ENCODE assay signal across 26 mouse cellular contexts in the genomic region with DNA sequence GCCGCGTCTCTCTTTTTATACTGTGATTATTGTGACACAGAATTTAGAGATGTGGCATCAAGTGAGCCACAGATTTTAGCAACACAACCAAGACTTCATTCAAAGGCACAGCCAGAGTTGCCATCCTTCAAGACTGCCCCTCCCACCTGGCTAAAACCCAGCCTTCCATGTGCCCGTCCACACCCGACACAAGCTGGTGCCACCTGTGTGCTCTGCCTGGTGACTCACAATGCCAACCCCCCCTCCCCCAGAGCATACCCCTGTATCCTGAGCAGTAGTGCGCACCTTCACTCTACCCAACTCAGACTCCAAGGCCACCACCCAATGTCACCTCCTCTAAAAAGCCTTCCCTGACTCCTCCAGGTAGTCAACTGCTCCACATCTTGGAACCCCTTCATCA. TPM values are rescaled to one million over a fixed set of nuclear protein-coding genes. Genes with fewer than 3 reads are reported as not detected.
DNase-seq lines count a peak whose midpoint lies in the region; ATAC-seq and TF ChIP-seq lines count a peak whose summit lies in the region.
"Had no signal": no experiment of that assay in that cellular context is flagged by ENCODE, and none has a peak within 500 bp of the region (broad histone marks: within the 10 kb centered on the region; RNA-seq: fewer than 3 reads in every experiment).

No protein-coding gene starts in this region.

- no peak for ATAC-seq in heart, embryonic 13.5 days (ENCODE audit: extremely low read depth, insufficient number of reproducible peaks, low FRiP score, low TSS enrichment)
- ATAC-seq in heart, embryonic 15.5 days (replicated peaks; ENCODE audit: insufficient number of reproducible peaks, insufficient read depth, low FRiP score, low read depth) = no peak
- ATAC-seq in heart, postnatal 0 days (ENCODE audit: insufficient read depth, low read depth) = no peak
- ATAC-seq in forebrain, embryonic 13.5 days = no peak
- ATAC-seq: forebrain, embryonic 15.5 days had no signal

- WGBS in heart, embryonic 13.5 days = 94% methylated on average over 5 of the region's 5 CpGs
- WGBS in heart, embryonic 15.5 days = 93% methylated on average over 5 of the region's 5 CpGs
- 91% methylated on average over 5 of the region's 5 CpGs for WGBS in heart, postnatal 0 days
- WGBS in forebrain, embryonic 13.5 days = 95% methylated on average over 5 of the region's 5 CpGs

- H3K27ac ChIP-seq in heart, embryonic 13.5 days (replicated peaks) = no peak overlapping the region
- H3K27ac ChIP-seq in heart, embryonic 15.5 days = no peak overlapping the region
- H3K27ac ChIP-seq in heart, postnatal 0 days (ENCODE audit: low read depth) = 0 out of 2 replicates have a peak overlapping the region, but pooled peaks have one; percentile 28
- H3K27ac ChIP-seq in forebrain, embryonic 13.5 days = no peak overlapping the region
- H3K27ac ChIP-seq: embryonic facial prominence, embryonic 13.5 days; embryonic facial prominence, embryonic 15.5 days; forebrain, embryonic 10.5 days; forebrain, embryonic 12.5 days; forebrain, embryonic 15.5 days had no signal

- intact Hi-C loops in heart, postnatal 10 days (cut with DNase I) = loop anchor here (2.0 kb wide), 1 partner anchor 59 kb away; no protein-coding TSS in a partner anchor

- no peaks in the 10 kb centered on the region for H3K27me3 ChIP-seq in heart, embryonic 13.5 days (replicated peaks)
- H3K27me3 ChIP-seq in heart, embryonic 15.5 days = no peaks in the 10 kb centered on the region
- H3K27me3 ChIP-seq in heart, postnatal 0 days (ENCODE audit: control insufficient read depth, insufficient read depth, low read length) = no peaks in the 10 kb centered on the region
- no peaks in the 10 kb centered on the region for H3K27me3 ChIP-seq in forebrain, embryonic 13.5 days
- H3K27me3 ChIP-seq: embryonic facial prominence, embryonic 13.5 days; embryonic facial prominence, embryonic 15.5 days; forebrain, embryonic 12.5 days; forebrain, embryonic 15.5 days had no signal

- no peak overlapping the region for H3K9ac ChIP-seq in heart, embryonic 13.5 days
- H3K9ac ChIP-seq in heart, embryonic 15.5 days = no peak overlapping the region
- no peak overlapping the region for H3K9ac ChIP-seq in heart, postnatal 0 days (replicated peaks; ENCODE audit: low read depth, low read length)
- no peak overlapping the region for H3K9ac ChIP-seq in forebrain, embryonic 13.5 days
- H3K9ac ChIP-seq: embryonic facial prominence, embryonic 13.5 days; embryonic facial prominence, embryonic 15.5 days; forebrain, embryonic 12.5 days; forebrain, embryonic 15.5 days had no signal

- peaks cover 63% of the 10 kb centered on the region for H3K4me1 ChIP-seq in heart, embryonic 13.5 days
- peaks cover 42% of the 10 kb centered on the region for H3K4me1 ChIP-seq in heart, embryonic 15.5 days (replicated peaks)
- peaks cover 25% of the 10 kb centered on the region for H3K4me1 ChIP-seq in heart, postnatal 0 days (ENCODE audit: control insufficient read depth, insufficient read depth)
- no peaks in the 10 kb centered on the region for H3K4me1 ChIP-seq in forebrain, embryonic 13.5 days
- H3K4me1 ChIP-seq: forebrain, embryonic 10.5 days; forebrain, embryonic 12.5 days; forebrain, embryonic 15.5 days had no signal

- H3K9me3 ChIP-seq in heart, embryonic 13.5 days = no peaks in the 10 kb centered on the region
- H3K9me3 ChIP-seq in heart, embryonic 15.5 days (replicated peaks) = no peaks in the 10 kb centered on the region
- H3K9me3 ChIP-seq in heart, postnatal 0 days (replicated peaks; ENCODE audit: control insufficient read depth, low read length) = no peaks in the 10 kb centered on the region
- H3K9me3 ChIP-seq in forebrain, embryonic 13.5 days (replicated peaks) = no peaks in the 10 kb centered on the region
- H3K9me3 ChIP-seq: embryonic facial prominence, embryonic 13.5 days; embryonic facial prominence, embryonic 15.5 days; forebrain, embryonic 10.5 days; forebrain, embryonic 12.5 days; forebrain, embryonic 15.5 days had no signal

- no peak for DNase-seq in heart, adult 18-20 months
- DNase-seq in heart, postnatal 10 days = no peak
- DNase-seq in heart, postnatal 0 days (ENCODE audit: low spot score) = no peak
- DNase-seq in heart, adult 8-10 months (ENCODE audit: low spot score) = no peak
- DNase-seq: adrenal gland, adult 2 months; adrenal gland, postnatal 10 days; adrenal gland, postnatal 25 days; cerebellum, adult 11 months; cerebellum, adult 18-20 months; cerebellum, adult 8-10 months; cerebellum, adult 9-11 months; cerebellum, postnatal 14 days; cerebellum, postnatal 36 days; embryo, embryonic 11 days had no signal

- no peak for TF ChIP-seq EP300 in heart, postnatal 0 days (IDR thresholded peaks at IDR 0.05; ENCODE audit: low read depth)

- peak overlapping the region; percentile 67 for H3K4me2 ChIP-seq in heart, embryonic 13.5 days
- H3K4me2 ChIP-seq in heart, embryonic 15.5 days = peak overlapping the region; percentile 54
- peak overlapping the region; percentile 60; the same call in 1 of the 2 replicates for H3K4me2 ChIP-seq in heart, postnatal 0 days (ENCODE audit: low read depth, low read length)
- no peak overlapping the region for H3K4me2 ChIP-seq in forebrain, embryonic 13.5 days
- H3K4me2 ChIP-seq: embryonic facial prominence, embryonic 13.5 days; embryonic facial prominence, embryonic 15.5 days; forebrain, embryonic 12.5 days; forebrain, embryonic 15.5 days had no signal

- H3K4me3 ChIP-seq in heart, embryonic 13.5 days = no peak overlapping the region
- H3K4me3 ChIP-seq in heart, embryonic 15.5 days = no peak overlapping the region
- H3K4me3 ChIP-seq in heart, postnatal 0 days (ENCODE audit: low read depth, low read length) = no peak overlapping the region
- H3K4me3 ChIP-seq in forebrain, embryonic 13.5 days = no peak overlapping the region
- H3K4me3 ChIP-seq: embryonic facial prominence, embryonic 13.5 days; embryonic facial prominence, embryonic 15.5 days; erythroblast, embryonic 14.5 days; forebrain, embryonic 10.5 days; forebrain, embryonic 12.5 days; forebrain, embryonic 15.5 days had no signal

- no peak for TF ChIP-seq CTCF in heart, postnatal 0 days (IDR thresholded peaks at IDR 0.05; ENCODE audit: low read depth)

- peaks cover 4% of the 10 kb centered on the region; the same call in 1 of the 2 replicates for H3K36me3 ChIP-seq in heart, embryonic 13.5 days
- H3K36me3 ChIP-seq in heart, embryonic 15.5 days = no peaks in the 10 kb centered on the region
- 0 out of 2 replicates have a peak, but pooled peaks cover 3% of the 10 kb centered on the region for H3K36me3 ChIP-seq in heart, postnatal 0 days (replicated peaks; ENCODE audit: control insufficient read depth, insufficient read depth, low read length)
- no peaks in the 10 kb centered on the region for H3K36me3 ChIP-seq in forebrain, embryonic 13.5 days (ENCODE audit: poor library complexity, severe bottlenecking)
- H3K36me3 ChIP-seq: embryonic facial prominence, embryonic 13.5 days; embryonic facial prominence, embryonic 15.5 days; forebrain, embryonic 10.5 days; forebrain, embryonic 12.5 days; forebrain, embryonic 15.5 days had no signal

RNA-seq across cellular contexts. Expression of a gene that starts 2.2 kb away (rescaled TPM):
- polyA plus RNA-seq in heart, embryonic 13.5 days (2015; fragmentation: Nextera tagmentation; extraction: Ambion mirVana) = 75.5 and 87.9 TPM in 2 replicates
- total RNA-seq in heart, adult 18-20 months (2021) = 10 to 100 TPM; 62.8 to 77.7 TPM
- polyA plus RNA-seq in heart, embryonic 15.5 days (2015; fragmentation: Nextera tagmentation; extraction: Ambion mirVana) = 102 and 110 TPM in 2 replicates
- total RNA-seq in heart, postnatal 10 days (2021) = 100 to 1,000 TPM; 157 to 162 TPM
- 148 and 161 TPM in 2 replicates for total RNA-seq in heart, postnatal 0 days (2014; rRNA removed; ENCODE audit: low replicate concordance)
- polyA plus RNA-seq in heart, postnatal 0 days (2015; fragmentation: Nextera tagmentation; extraction: Ambion mirVana) = 188 and 201 TPM in 2 replicates
- total RNA-seq in heart, adult 8-10 months (2022) = 10 to 100 TPM; 68.1 to 83.6 (median 71.9) TPM
- polyA plus RNA-seq in forebrain, embryonic 13.5 days (2015; fragmentation: Nextera tagmentation; extraction: Ambion mirVana) = 0.15 TPM in 1 of 2 replicates, not detected in the other
- total RNA-seq: adrenal gland, adult 2 months; adrenal gland, postnatal 25 days; common myeloid progenitor, adult 5-6 weeks; ES-E14; MEL had no signal
- polyA plus RNA-seq: erythroblast, embryonic 14.5 days; forebrain, embryonic 10.5 days; forebrain, embryonic 15.5 days had no signal

RNA-seq across cellular contexts. Expression of a gene that starts 28.3 kb away (rescaled TPM):
- 0.11 and 0.12 TPM in 2 replicates for polyA plus RNA-seq in heart, embryonic 13.5 days (2015; fragmentation: Nextera tagmentation; extraction: Ambion mirVana)
- total RNA-seq in heart, adult 18-20 months (2021) = under 1 TPM; 0.18 to 0.30 TPM
- polyA plus RNA-seq in heart, embryonic 15.5 days (2015; fragmentation: Nextera tagmentation; extraction: Ambion mirVana) = 0.21 and 0.30 TPM in 2 replicates
- under 1 TPM; 0.15 to 0.26 TPM for total RNA-seq in heart, postnatal 10 days (2021)
- total RNA-seq in heart, postnatal 0 days (2014; rRNA removed; ENCODE audit: low replicate concordance) = not detected in 2 replicates
- 0.05 TPM in 2 replicates for polyA plus RNA-seq in heart, postnatal 0 days (2015; fragmentation: Nextera tagmentation; extraction: Ambion mirVana)
- under 1 TPM; 0.22 to 0.34 (median 0.23) TPM for total RNA-seq in heart, adult 8-10 months (2022)
- 0.08 and 0.15 TPM in 2 replicates for polyA plus RNA-seq in forebrain, embryonic 13.5 days (2015; fragmentation: Nextera tagmentation; extraction: Ambion mirVana)
- total RNA-seq: MEL had no signal
- polyA plus RNA-seq: erythroblast, embryonic 14.5 days had no signal
